Mouse (Mus musculus): ENCODE data around the gene Duox2. TPM values are rescaled to one million over a fixed set of nuclear protein-coding genes. Genes with fewer than 3 reads are reported as not detected.

The Duox2 gene
- polyA plus RNA-seq, 1 experiment from 2014 or later: not detected

GRCm38 (mm10) chr2:122260729-122261128 is 37.5 kb downstream of the Duox2 start:
- ATAC-seq (ENCODE audit: low read depth): no peak
- 91% methylated on average over 5 of the region's 5 CpGs for WGBS
- 0 out of 2 replicates have a peak, but pooled peaks cover 5% of the 10 kb centered on the region for H3K4me1 ChIP-seq (ENCODE audit: control insufficient read depth, insufficient read depth, low read length)
- no peak overlapping the region for H3K4me3 ChIP-seq (ENCODE audit: low read depth, low read length)
- H3K27me3 ChIP-seq (ENCODE audit: control insufficient read depth, insufficient read depth, low read length): no peaks in the 10 kb centered on the region
- H3K4me2 ChIP-seq (ENCODE audit: low read depth, low read length): no peak overlapping the region
- no peak overlapping the region for H3K9ac ChIP-seq (replicated peaks; ENCODE audit: low read depth, low read length)
- H3K27ac ChIP-seq (ENCODE audit: low read depth, low read length): no peak overlapping the region
- no peaks in the 10 kb centered on the region for H3K36me3 ChIP-seq (ENCODE audit: control insufficient read depth, insufficient read depth, low read length)
- H3K9me3 ChIP-seq (ENCODE audit: control insufficient read depth, low read length): no peaks in the 10 kb centered on the region

- Histone ChIP-seq H3K36me3 (ENCODE audit: control insufficient read depth, insufficient read depth, low read length) (no peaks in the 10 kb centered on the region), H3K9ac (replicated peaks; ENCODE audit: low read depth, low read length) (no peak overlapping the region), H3K27ac (ENCODE audit: low read depth, low read length) (no peak overlapping the region), H3K27me3 (ENCODE audit: control insufficient read depth, insufficient read depth, low read length) (no peaks in the 10 kb centered on the region), H3K9me3 (ENCODE audit: control insufficient read depth, low read length) (no peaks in the 10 kb centered on the region), H3K4me2 (ENCODE audit: low read depth, low read length) (no peak overlapping the region), H3K4me1 (ENCODE audit: control insufficient read depth, insufficient read depth, low read length) (no peaks in the 10 kb centered on the region), H3K4me3 (ENCODE audit: low read depth, low read length) (no peak overlapping the region)
- WGBS: 96% methylated on average over 5 of the region's 5 CpGs
- no peak for ATAC-seq (ENCODE audit: low read depth)
Measured at GRCm38 (mm10) chr2:122255997-122256396, 42.3 kb downstream of the Duox2 start.

GRCm38 (mm10) chr2:122247786-122248185 is 50.5 kb downstream of the Duox2 start:
- H3K27ac ChIP-seq (ENCODE audit: low read depth, low read length): no peak overlapping the region
- WGBS: 93% methylated on average over 10 of the region's 10 CpGs
- H3K9me3 ChIP-seq (ENCODE audit: control insufficient read depth, low read length): no peaks in the 10 kb centered on the region

GRCm38 (mm10) chr2:122243671-122244131 is 54.5 kb downstream of the Duox2 start:
- no peaks in the 10 kb centered on the region for H3K36me3 ChIP-seq (ENCODE audit: control insufficient read depth, insufficient read depth, low read length)
- ATAC-seq (ENCODE audit: low read depth): peak; percentile 79
- WGBS: 5% methylated on average over 3 of the region's 3 CpGs
- H3K9me3 ChIP-seq (ENCODE audit: control insufficient read depth, low read length): no peaks in the 10 kb centered on the region
- H3K4me1 ChIP-seq (ENCODE audit: control insufficient read depth, insufficient read depth, low read length): no peaks in the 10 kb centered on the region
- no peak overlapping the region for H3K9ac ChIP-seq (replicated peaks; ENCODE audit: low read depth, low read length)
- H3K4me3 ChIP-seq (ENCODE audit: low read depth, low read length): no peak overlapping the region
- H3K27ac ChIP-seq (ENCODE audit: low read depth, low read length): no peak overlapping the region
- H3K27me3 ChIP-seq (ENCODE audit: control insufficient read depth, insufficient read depth, low read length): no peaks in the 10 kb centered on the region
- no peak overlapping the region for H3K4me2 ChIP-seq (ENCODE audit: low read depth, low read length)

More at GRCm38 (mm10) chr2:122247786-122248185, 50.5 kb downstream of the Duox2 start:
- Histone ChIP-seq H3K9ac (replicated peaks; ENCODE audit: low read depth, low read length) (no peak overlapping the region), H3K36me3 (ENCODE audit: control insufficient read depth, insufficient read depth, low read length) (no peaks in the 10 kb centered on the region), H3K4me1 (ENCODE audit: control insufficient read depth, insufficient read depth, low read length) (no peaks in the 10 kb centered on the region), H3K4me2 (ENCODE audit: low read depth, low read length) (no peak overlapping the region), H3K27me3 (ENCODE audit: control insufficient read depth, insufficient read depth, low read length) (no peaks in the 10 kb centered on the region), H3K4me3 (ENCODE audit: low read depth, low read length) (no peak overlapping the region)
- ATAC-seq (ENCODE audit: low read depth): no peak

- Histone ChIP-seq H3K9me3 (ENCODE audit: control insufficient read depth, low read length) (no peaks in the 10 kb centered on the region), H3K4me2 (ENCODE audit: low read depth, low read length) (no peak overlapping the region), H3K4me1 (ENCODE audit: control insufficient read depth, insufficient read depth, low read length) (no peaks in the 10 kb centered on the region), H3K4me3 (ENCODE audit: low read depth, low read length) (no peak overlapping the region), H3K9ac (replicated peaks; ENCODE audit: low read depth, low read length) (no peak overlapping the region), H3K27me3 (ENCODE audit: control insufficient read depth, insufficient read depth, low read length) (no peaks in the 10 kb centered on the region), H3K36me3 (ENCODE audit: control insufficient read depth, insufficient read depth, low read length) (no peaks in the 10 kb centered on the region), H3K27ac (ENCODE audit: low read depth, low read length) (no peak overlapping the region)
- 79% methylated on average over 6 of the region's 6 CpGs for WGBS
- no peak for ATAC-seq (ENCODE audit: low read depth)
Measured at GRCm38 (mm10) chr2:122241935-122242334, 56.3 kb downstream of the Duox2 start.

- WGBS: 90% methylated on average over 4 of the region's 4 CpGs
- Histone ChIP-seq H3K4me2 (ENCODE audit: low read depth, low read length) (no peak overlapping the region), H3K4me1 (ENCODE audit: control insufficient read depth, insufficient read depth, low read length) (no peaks in the 10 kb centered on the region), H3K4me3 (ENCODE audit: low read depth, low read length) (no peak overlapping the region), H3K27me3 (ENCODE audit: control insufficient read depth, insufficient read depth, low read length) (no peaks in the 10 kb centered on the region), H3K9me3 (ENCODE audit: control insufficient read depth, low read length) (no peaks in the 10 kb centered on the region), H3K9ac (replicated peaks; ENCODE audit: low read depth, low read length) (no peak overlapping the region), H3K27ac (ENCODE audit: low read depth, low read length) (no peak overlapping the region), H3K36me3 (ENCODE audit: control insufficient read depth, insufficient read depth, low read length) (no peaks in the 10 kb centered on the region)
- no peak for ATAC-seq (ENCODE audit: low read depth)
Measured at GRCm38 (mm10) chr2:122241226-122241625, 57.0 kb downstream of the Duox2 start.

GRCm38 (mm10) chr2:122240735-122241134 is 57.5 kb downstream of the Duox2 start:
- H3K4me2 ChIP-seq (ENCODE audit: low read depth, low read length): no peak overlapping the region
- H3K27me3 ChIP-seq (ENCODE audit: control insufficient read depth, insufficient read depth, low read length): no peaks in the 10 kb centered on the region
- no peak overlapping the region for H3K9ac ChIP-seq (replicated peaks; ENCODE audit: low read depth, low read length)
- H3K4me1 ChIP-seq (ENCODE audit: control insufficient read depth, insufficient read depth, low read length): no peaks in the 10 kb centered on the region
- no peak for ATAC-seq (ENCODE audit: low read depth)
- no peaks in the 10 kb centered on the region for H3K36me3 ChIP-seq (ENCODE audit: control insufficient read depth, insufficient read depth, low read length)
- H3K4me3 ChIP-seq (ENCODE audit: low read depth, low read length): no peak overlapping the region
- H3K9me3 ChIP-seq (ENCODE audit: control insufficient read depth, low read length): no peaks in the 10 kb centered on the region
- no peak overlapping the region for H3K27ac ChIP-seq (ENCODE audit: low read depth, low read length)

- Histone ChIP-seq H3K4me2 (ENCODE audit: low read depth, low read length) (no peak overlapping the region), H3K27me3 (ENCODE audit: control insufficient read depth, insufficient read depth, low read length) (no peaks in the 10 kb centered on the region), H3K4me3 (ENCODE audit: low read depth, low read length) (no peak overlapping the region), H3K9me3 (ENCODE audit: control insufficient read depth, low read length) (no peaks in the 10 kb centered on the region), H3K36me3 (ENCODE audit: control insufficient read depth, insufficient read depth, low read length) (no peaks in the 10 kb centered on the region), H3K4me1 (ENCODE audit: control insufficient read depth, insufficient read depth, low read length) (no peaks in the 10 kb centered on the region), H3K9ac (replicated peaks; ENCODE audit: low read depth, low read length) (no peak overlapping the region), H3K27ac (ENCODE audit: low read depth, low read length) (no peak overlapping the region)
- no peak for ATAC-seq (ENCODE audit: low read depth)
- WGBS: 85% methylated on average over 2 of the region's 2 CpGs
Measured at GRCm38 (mm10) chr2:122237891-122238470, 60.3 kb downstream of the Duox2 start.

GRCm38 (mm10) chr2:122236321-122236720 is 61.9 kb downstream of the Duox2 start:
- no peaks in the 10 kb centered on the region for H3K27me3 ChIP-seq (ENCODE audit: control insufficient read depth, insufficient read depth, low read length)
- no peak overlapping the region for H3K9ac ChIP-seq (replicated peaks; ENCODE audit: low read depth, low read length)
- H3K4me2 ChIP-seq (ENCODE audit: low read depth, low read length): no peak overlapping the region
- no peak overlapping the region for H3K27ac ChIP-seq (ENCODE audit: low read depth, low read length)
- H3K36me3 ChIP-seq (ENCODE audit: control insufficient read depth, insufficient read depth, low read length): no peaks in the 10 kb centered on the region
- no peaks in the 10 kb centered on the region for H3K4me1 ChIP-seq (ENCODE audit: control insufficient read depth, insufficient read depth, low read length)
- ATAC-seq (ENCODE audit: low read depth): no peak
- no peak overlapping the region for H3K4me3 ChIP-seq (ENCODE audit: low read depth, low read length)
- H3K9me3 ChIP-seq (ENCODE audit: control insufficient read depth, low read length): no peaks in the 10 kb centered on the region
